Mouse (Mus musculus): ENCODE results near the gene Kdm5d. TPM values are rescaled to one million over a fixed set of nuclear protein-coding genes. Genes with fewer than 3 reads are reported as not detected.

The Kdm5d gene
- total RNA-seq (2021), result 10 to 100 TPM in 1 of 2 experiments, not detected in 1; 15.0 TPM
- long read RNA-seq, experiment 1, partial matches to known transcripts, result 0 of 1 reads
- long read RNA-seq, experiment 1, other reads (novel, unspliced or antisense), result 0 of 1 reads
- long read RNA-seq, experiment 2, result 0 reads

DNA sequence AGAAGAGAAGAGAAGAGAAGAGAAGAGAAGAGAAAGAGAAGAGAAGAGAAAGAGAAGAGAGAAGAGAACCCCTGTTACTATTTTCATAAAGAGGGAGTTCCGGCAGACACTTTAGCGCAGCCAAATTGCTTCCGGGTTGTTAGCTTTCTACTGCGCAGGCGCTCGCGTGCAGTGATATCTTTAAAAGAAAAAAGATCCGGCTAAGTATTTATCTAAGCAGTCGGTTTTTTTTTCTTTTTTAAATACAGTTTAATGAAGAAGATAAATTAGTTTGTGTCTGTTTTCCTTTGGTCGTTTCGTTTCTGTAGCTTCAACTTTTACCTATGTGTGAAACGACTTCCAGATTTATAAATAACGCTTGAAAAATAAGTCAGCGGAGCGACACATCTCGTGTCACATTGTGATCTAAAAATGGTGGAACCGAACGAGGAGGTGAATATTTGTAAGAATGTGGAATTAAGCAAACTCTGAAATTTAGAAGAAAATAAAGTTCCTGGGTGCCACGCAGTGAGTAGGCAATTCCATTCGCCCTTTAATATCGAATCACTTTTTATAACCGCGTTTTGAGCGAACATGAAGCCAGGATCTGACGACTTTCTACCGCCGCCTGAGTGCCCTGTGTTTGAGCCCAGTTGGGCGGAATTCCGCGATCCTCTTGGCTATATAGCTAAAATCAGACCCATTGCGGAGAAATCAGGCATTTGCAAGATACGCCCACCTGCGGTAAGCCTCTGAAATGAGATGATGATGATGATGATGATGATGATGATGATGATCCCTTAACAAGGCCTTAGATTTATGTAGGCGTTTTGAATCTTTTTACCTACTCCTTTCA lies at the start of gene Kdm5d:
Gene Kdm5d (plus strand): TSS at position 396 of the 835 bp plus-strand sequence.
- peak in 1 of 2 experiments; percentile 37 for DNase-seq (ENCODE audit: low spot score in 2 of 2)

DNA sequence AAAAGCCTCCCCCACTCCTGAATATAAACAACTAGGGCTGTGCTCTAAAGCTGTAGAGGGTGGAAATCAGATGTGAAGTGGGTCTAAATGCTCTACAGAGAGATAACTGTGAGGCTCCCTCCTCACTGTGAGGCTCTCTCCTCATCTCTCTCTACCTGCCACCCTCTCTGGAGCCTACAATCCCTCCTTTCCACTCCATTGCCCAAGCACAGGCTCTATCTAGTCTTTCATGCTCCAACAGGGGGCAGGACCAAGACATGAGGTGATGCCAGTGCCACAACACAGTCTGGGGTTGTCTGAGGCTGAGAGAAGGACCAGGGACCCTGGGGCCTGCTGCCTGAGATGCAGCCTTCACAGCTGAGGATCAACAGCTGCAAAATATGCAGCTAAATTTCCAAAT lies 25.2 kb upstream of the Kdm5d start:
- no peak for DNase-seq (ENCODE audit: low spot score in 2 of 2)

GRCm38 (mm10) chrY:872855-873549 lies 24.6 kb upstream of the Kdm5d start:
- no peak for DNase-seq (ENCODE audit: low spot score in 2 of 2)

Small RNAs within 50 kb of the gene (microRNA-seq; reads per million reads assigned to microRNA genes)
- gene Gm47281 (ENCODE audit: borderline number of aligned reads in 2 of 2), result 0 reads per million in 2 experiments

Other genes with a start within 250 kb of the Kdm5d start
- gene Zfy1, start 100.4 kb upstream of the Kdm5d start, total RNA-seq (2021), result not detected
- gene Uba1y, start 79.1 kb upstream of the Kdm5d start, total RNA-seq (2021), result not detected
- 10 to 100 TPM in 1 of 2 experiments, not detected in 1; 76.2 TPM for gene Eif2s3y, start 112.8 kb downstream of the Kdm5d start, total RNA-seq (2021)